ENCODE assay signal across 8 mouse cellular contexts in the genomic region with DNA sequence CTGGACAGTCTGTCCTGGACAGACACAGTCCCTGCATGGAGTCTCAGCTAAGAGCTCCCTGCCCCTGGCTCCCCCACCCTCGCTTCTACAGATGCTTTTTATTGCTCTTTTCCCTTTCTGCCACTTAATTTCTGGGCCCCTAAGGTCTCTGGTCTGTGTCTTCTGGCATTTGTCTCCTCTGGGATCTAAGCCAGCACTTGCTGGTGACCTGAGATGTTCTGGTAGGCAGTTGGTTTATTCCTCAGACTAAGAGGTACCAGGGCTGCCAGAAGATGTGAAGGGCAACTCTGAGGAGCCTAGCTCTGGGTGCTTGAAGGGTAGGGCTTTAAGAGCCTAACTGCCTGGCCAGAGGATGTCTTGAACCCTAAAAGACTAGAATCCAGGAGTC. TPM values are rescaled to one million over a fixed set of nuclear protein-coding genes. Genes with fewer than 3 reads are reported as not detected.
DNase-seq lines count a peak whose midpoint lies in the region; ATAC-seq and TF ChIP-seq lines count a peak whose summit lies in the region.
"Had no signal": no experiment of that assay in that cellular context is flagged by ENCODE, and none has a peak within 500 bp of the region (broad histone marks: within the 10 kb centered on the region; RNA-seq: fewer than 3 reads in every experiment).

No protein-coding gene starts in this region.

- no peak for ATAC-seq in heart, postnatal 0 days (ENCODE audit: insufficient read depth, low read depth)
- no peak for ATAC-seq in heart, embryonic 11.5 days (replicated peaks; ENCODE audit: insufficient number of reproducible peaks, low FRiP score, low TSS enrichment)
- no peak for ATAC-seq in embryonic facial prominence, embryonic 13.5 days (ENCODE audit: insufficient number of reproducible peaks, insufficient read depth, low FRiP score, low TSS enrichment, low read depth)

- peaks cover 11% of the 10 kb centered on the region for H3K4me1 ChIP-seq in heart, postnatal 0 days (ENCODE audit: control insufficient read depth, insufficient read depth)
- peaks cover 11% of the 10 kb centered on the region; the same call in 1 of the 2 replicates for H3K4me1 ChIP-seq in heart, embryonic 11.5 days (ENCODE audit: control insufficient read depth, insufficient read depth, low read length)
- H3K4me1 ChIP-seq in brown adipose tissue, adult 24 weeks (ENCODE audit: control insufficient read depth, insufficient read depth, insufficient read length, low read length) = peaks cover 46% of the 10 kb centered on the region
- H3K4me1 ChIP-seq in embryonic facial prominence, embryonic 13.5 days = peaks cover 40% of the 10 kb centered on the region
- H3K4me1 ChIP-seq in limb, embryonic 10.5 days = peaks cover 16% of the 10 kb centered on the region

- no peak for DNase-seq in heart, postnatal 0 days (ENCODE audit: low spot score)
- DNase-seq in limb, embryonic 10.5 days (ENCODE audit: low spot score) = no peak
- no peak for DNase-seq in thymus, postnatal 36 days
- DNase-seq in embryo, embryonic 10.5 days (ENCODE audit: low spot score) = no peak

- no peak overlapping the region for H3K9ac ChIP-seq in heart, postnatal 0 days (replicated peaks; ENCODE audit: low read depth, low read length)
- H3K9ac ChIP-seq in heart, embryonic 11.5 days (ENCODE audit: low read depth, low read length) = no peak overlapping the region
- H3K9ac ChIP-seq in embryonic facial prominence, embryonic 13.5 days = peak overlapping the region; percentile 32; the same call in 1 of the 2 replicates
- H3K9ac ChIP-seq: neural tube, embryonic 15.5 days had no signal

- TF ChIP-seq CTCF in heart, postnatal 0 days (IDR thresholded peaks at IDR 0.05; ENCODE audit: low read depth) = no peak

- H3K27ac ChIP-seq in heart, postnatal 0 days (ENCODE audit: low read depth) = peak overlapping the region; percentile 58
- no peak overlapping the region for H3K27ac ChIP-seq in heart, embryonic 11.5 days (ENCODE audit: low read depth, low read length)
- H3K27ac ChIP-seq in brown adipose tissue, adult 24 weeks (replicated peaks; ENCODE audit: low read depth, low read length) = peak overlapping the region; percentile 98
- peak overlapping the region; percentile 81 for H3K27ac ChIP-seq in embryonic facial prominence, embryonic 13.5 days
- peak overlapping the region; percentile 19; the same call in 1 of the 2 replicates for H3K27ac ChIP-seq in limb, embryonic 10.5 days
- H3K27ac ChIP-seq: neural tube, embryonic 15.5 days had no signal

- H3K36me3 ChIP-seq in heart, postnatal 0 days (replicated peaks; ENCODE audit: control insufficient read depth, insufficient read depth, low read length) = peaks cover 15% of the 10 kb centered on the region
- H3K36me3 ChIP-seq in heart, embryonic 11.5 days (ENCODE audit: control insufficient read depth, insufficient read depth, low read length) = peaks cover 7% of the 10 kb centered on the region; the same call in 1 of the 2 replicates
- H3K36me3 ChIP-seq in embryonic facial prominence, embryonic 13.5 days = peaks cover 24% of the 10 kb centered on the region
- H3K36me3 ChIP-seq in limb, embryonic 10.5 days = peaks cover 60% of the 10 kb centered on the region

- H3K4me2 ChIP-seq in heart, postnatal 0 days (ENCODE audit: low read depth, low read length) = no peak overlapping the region
- no peak overlapping the region for H3K4me2 ChIP-seq in heart, embryonic 11.5 days
- H3K4me2 ChIP-seq in embryonic facial prominence, embryonic 13.5 days = peak overlapping the region; percentile 16; the same call in 1 of the 2 replicates
- H3K4me2 ChIP-seq: neural tube, embryonic 15.5 days had no signal

- H3K9me3 ChIP-seq in heart, postnatal 0 days (replicated peaks; ENCODE audit: control insufficient read depth, low read length) = no peaks in the 10 kb centered on the region
- no peaks in the 10 kb centered on the region for H3K9me3 ChIP-seq in heart, embryonic 11.5 days (replicated peaks; ENCODE audit: control insufficient read depth, low read length)
- no peaks in the 10 kb centered on the region for H3K9me3 ChIP-seq in embryonic facial prominence, embryonic 13.5 days
- no peaks in the 10 kb centered on the region for H3K9me3 ChIP-seq in limb, embryonic 10.5 days (replicated peaks)
- H3K9me3 ChIP-seq: neural tube, embryonic 15.5 days had no signal

- 55% methylated on average over 1 of the region's 1 CpGs for WGBS in heart, postnatal 0 days
- WGBS in heart, embryonic 11.5 days (ENCODE audit: insufficient replicate concordance) = 68% methylated on average over 1 of the region's 1 CpGs
- 28% methylated on average over 1 of the region's 1 CpGs for WGBS in embryonic facial prominence, embryonic 13.5 days
- WGBS in limb, embryonic 10.5 days = 27% methylated on average over 1 of the region's 1 CpGs

- H3K4me3 ChIP-seq in heart, postnatal 0 days (ENCODE audit: low read depth, low read length) = no peak overlapping the region
- no peak overlapping the region for H3K4me3 ChIP-seq in heart, embryonic 11.5 days (ENCODE audit: low read depth, low read length)
- no peak overlapping the region for H3K4me3 ChIP-seq in brown adipose tissue, adult 24 weeks (ENCODE audit: insufficient read depth, low read depth, low read length)
- H3K4me3 ChIP-seq in embryonic facial prominence, embryonic 13.5 days = no peak overlapping the region
- no peak overlapping the region for H3K4me3 ChIP-seq in limb, embryonic 10.5 days
- H3K4me3 ChIP-seq: neural tube, embryonic 15.5 days had no signal

- no peak for TF ChIP-seq EP300 in heart, postnatal 0 days (IDR thresholded peaks at IDR 0.05; ENCODE audit: low read depth)

- no peaks in the 10 kb centered on the region for H3K27me3 ChIP-seq in heart, postnatal 0 days (ENCODE audit: control insufficient read depth, insufficient read depth, low read length)
- no peaks in the 10 kb centered on the region for H3K27me3 ChIP-seq in heart, embryonic 11.5 days (ENCODE audit: control insufficient read depth, insufficient read depth, low read length)
- H3K27me3 ChIP-seq in embryonic facial prominence, embryonic 13.5 days = no peaks in the 10 kb centered on the region
- no peaks in the 10 kb centered on the region for H3K27me3 ChIP-seq in limb, embryonic 10.5 days (ENCODE audit: low read depth, poor library complexity, severe bottlenecking)
- H3K27me3 ChIP-seq: neural tube, embryonic 15.5 days had no signal

RNA-seq across cellular contexts. Expression of gene Ppp2r1b, which starts 40.5 kb away (rescaled TPM):
- 7.5 and 15.3 TPM in 2 replicates for total RNA-seq in heart, postnatal 0 days (2014; rRNA removed; ENCODE audit: low replicate concordance)
- polyA plus RNA-seq in heart, postnatal 0 days (2015; fragmentation: Nextera tagmentation; extraction: Ambion mirVana) = 15.3 and 17.8 TPM in 2 replicates
- 63.1 and 66.9 TPM in 2 replicates for polyA plus RNA-seq in heart, embryonic 11.5 days (2014; fragmentation: Nextera tagmentation; extraction: Ambion mirVana)
- polyA plus RNA-seq in brown adipose tissue, adult 24 weeks (2012; ENCODE audit: insufficient read depth, insufficient read length, missing spikeins) = 35.1 and 41.6 TPM in 2 replicates
- polyA plus RNA-seq in embryonic facial prominence, embryonic 13.5 days (2015; fragmentation: Nextera tagmentation; extraction: Ambion mirVana) = 72.2 and 75.3 TPM in 2 replicates
- 159 and 177 TPM in 2 replicates for polyA plus RNA-seq in limb, embryonic 10.5 days (2016; fragmentation: Nextera tagmentation; extraction: Ambion mirVana)
